Mouse (Mus musculus) ES-E14 (cell line): ENCODE measurements around the gene Thada. TPM values are rescaled to one million over a fixed set of nuclear protein-coding genes. Genes with fewer than 3 reads are reported as not detected.

ENCODE experiments used
- DNase-seq: peaks from one replicate; pipeline ENCODE4 v3.0.0-alpha.2; 2013; ENCODE audit warnings: low read depth, low spot score
- H3K27ac ChIP-seq: 2 replicates; pipeline ENCODE4 v1.5.1; 2012; ENCODE audit warnings: low read depth, mild to moderate bottlenecking, low read length, moderate library complexity, mixed read lengths; ENCODE audit not compliant: poor library complexity, insufficient read depth, severe bottlenecking
- H3K36me3 ChIP-seq: 2 replicates; pipeline ENCODE4 v1.6.1; 2012; ENCODE audit warnings: mild to moderate bottlenecking, low read length, moderate library complexity, mixed read lengths; ENCODE audit not compliant: control insufficient read depth, poor library complexity, insufficient read depth, severe bottlenecking
- H3K4me1 ChIP-seq, 2 experiments: fragments of 150-350 bp in 1 of 2; sonication (generic) in 1 of 2; 2 replicates each; pipeline ENCODE4 v1.6.1; 2012; ENCODE audit warnings: low read length in 2 of 2, mild to moderate bottlenecking in 1 of 2, mixed read lengths in 1 of 2; ENCODE audit not compliant: control insufficient read depth in 2 of 2, insufficient read depth in 2 of 2, poor library complexity in 1 of 2
- H3K4me3 ChIP-seq, 2 experiments: fragments of 150-350 bp in 1 of 2; sonication (generic) in 1 of 2; 2 replicates each; pipeline ENCODE4 v1.5.1; 2012; ENCODE audit warnings: low read length in 2 of 2, low read depth in 1 of 2, mild to moderate bottlenecking in 1 of 2, mixed read lengths in 1 of 2; ENCODE audit not compliant: insufficient read depth in 1 of 2, poor library complexity in 1 of 2, severe bottlenecking in 1 of 2
- H3K9ac ChIP-seq: 2 replicates; pipeline ENCODE4 v1.6.1; 2012; ENCODE audit warnings: low read depth, mild to moderate bottlenecking, low read length, mixed read lengths; ENCODE audit not compliant: poor library complexity, insufficient read depth, severe bottlenecking
- H3K9me3 ChIP-seq: fragments of 150-350 bp; sonication (generic); 2 replicates; pipeline ENCODE4 v1.6.1; 2012; ENCODE audit warnings: low read depth, mild to moderate bottlenecking, low read length; ENCODE audit not compliant: control insufficient read depth, insufficient read depth
- CHD2 ChIP-seq: IDR thresholded peaks from 2 replicates; pipeline ENCODE4 v1.6.1; 2014; ENCODE audit warnings: mild to moderate bottlenecking, low read depth, low read length, inconsistent platforms
- HCFC1 ChIP-seq: IDR thresholded peaks from 2 replicates; pipeline ENCODE4 v1.6.1; 2012; ENCODE audit warnings: low read length, inconsistent platforms, borderline replicate concordance; ENCODE audit not compliant: insufficient read depth
- MAFK ChIP-seq: IDR thresholded peaks from 2 replicates; pipeline ENCODE4 v1.6.1; 2014; ENCODE audit warnings: mild to moderate bottlenecking, low read depth, low read length, inconsistent platforms; ENCODE audit not compliant: insufficient read depth
- ZC3H11A ChIP-seq: IDR thresholded peaks from 2 replicates; pipeline ENCODE4 v1.6.1; 2012; ENCODE audit warnings: low read depth, mild to moderate bottlenecking, inconsistent platforms, low read length, borderline replicate concordance
- ZNF384 ChIP-seq: IDR thresholded peaks from 2 replicates; pipeline ENCODE4 v1.6.1; 2012; ENCODE audit warnings: low read depth, low read length, inconsistent platforms
- in situ Hi-C, 2 experiments: fragments of 600-800 bp; cut with MboI; formaldehyde crosslinking; loops; one replicate each; pipeline ENCODE4 v1.15.1; 2025; ENCODE audit warnings: low sequenced_read_pairs in 2 of 2, inconsistent platforms in 1 of 2; ENCODE audit not compliant: unreplicated experiment in 2 of 2
- total RNA-seq: library from RNA; depleted of rRNA; stranded (reverse); fragments of 300-350 nt; gene quantifications from 2 replicates; pipeline ENCODE4 v1.2.3, GENCODE M21; 2012

Thada gene
- total RNA-seq, 1 experiment: 37.4 TPM

DNA sequence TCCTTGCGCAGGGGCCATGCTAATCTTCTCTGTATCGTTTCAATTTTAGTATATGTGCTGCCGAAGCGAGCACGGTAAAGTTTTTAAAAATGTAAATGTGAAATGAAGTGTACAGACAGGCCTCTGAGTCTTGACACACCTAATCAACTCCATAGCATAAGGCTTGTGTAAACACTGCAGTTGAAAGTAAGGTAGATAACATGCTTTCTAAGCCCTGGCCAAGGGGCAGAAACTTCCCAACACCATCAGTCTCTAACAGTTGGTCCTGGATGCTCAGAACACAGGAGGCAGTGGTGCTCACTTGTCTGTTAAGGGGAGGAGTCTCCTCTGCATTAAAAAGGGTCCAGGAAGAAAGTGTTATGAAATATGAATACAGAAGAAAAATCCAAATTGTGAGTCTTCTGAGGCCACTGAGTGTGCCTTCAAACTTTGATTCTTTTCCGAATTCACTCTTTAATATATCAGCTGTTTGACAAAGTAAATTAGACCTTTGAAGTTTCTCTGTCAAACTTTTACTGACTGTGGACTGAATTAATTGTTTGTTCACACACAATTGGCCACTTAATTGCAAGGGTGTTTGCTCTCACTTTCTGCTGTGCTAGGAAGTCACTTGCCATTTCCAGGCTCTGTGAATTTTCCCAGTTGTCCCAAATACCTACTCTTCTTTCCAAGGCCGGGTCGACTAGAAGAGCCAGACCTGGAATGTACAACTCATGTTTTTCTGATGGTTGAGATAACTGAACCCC, 178.2 kb downstream of the Thada start:
- H3K4me1 ChIP-seq: peaks cover 0 to 2% of the 10 kb centered on the region in 2 experiments; a peak in 1 of 4 replicates
- peaks cover 13% of the 10 kb centered on the region for H3K36me3 ChIP-seq
- no peak overlapping the region for H3K9ac ChIP-seq
- no peaks in the 10 kb centered on the region for H3K9me3 ChIP-seq
- no peak for TF ChIP-seq CHD2
- TF ChIP-seq HCFC1: no peak
- TF ChIP-seq ZNF384: no peak
- no peak for TF ChIP-seq ZC3H11A
- TF ChIP-seq MAFK: no peak
- no peak overlapping the region for H3K27ac ChIP-seq
- DNase-seq: no peak
- no peak overlapping the region for H3K4me3 ChIP-seq
- in situ Hi-C loops: no loop called here

- Histone ChIP-seq H3K4me3 (no peak overlapping the region), H3K4me1 (peaks cover 0 to 2% of the 10 kb centered on the region in 2 experiments; a peak in 1 of 4 replicates), H3K27ac (no peak overlapping the region), H3K9me3 (no peaks in the 10 kb centered on the region), H3K9ac (no peak overlapping the region), H3K36me3 (peaks cover 13% of the 10 kb centered on the region)
- TF ChIP-seq MAFK: no peak
- TF ChIP-seq ZNF384: no peak
- no peak for TF ChIP-seq HCFC1
- TF ChIP-seq ZC3H11A: no peak
- no peak for TF ChIP-seq CHD2
- in situ Hi-C loops: no loop called here
- no peak for DNase-seq
Observed at GRCm38 (mm10) chr17:84286536-84286935, 179.5 kb downstream of the Thada start.

DNA sequence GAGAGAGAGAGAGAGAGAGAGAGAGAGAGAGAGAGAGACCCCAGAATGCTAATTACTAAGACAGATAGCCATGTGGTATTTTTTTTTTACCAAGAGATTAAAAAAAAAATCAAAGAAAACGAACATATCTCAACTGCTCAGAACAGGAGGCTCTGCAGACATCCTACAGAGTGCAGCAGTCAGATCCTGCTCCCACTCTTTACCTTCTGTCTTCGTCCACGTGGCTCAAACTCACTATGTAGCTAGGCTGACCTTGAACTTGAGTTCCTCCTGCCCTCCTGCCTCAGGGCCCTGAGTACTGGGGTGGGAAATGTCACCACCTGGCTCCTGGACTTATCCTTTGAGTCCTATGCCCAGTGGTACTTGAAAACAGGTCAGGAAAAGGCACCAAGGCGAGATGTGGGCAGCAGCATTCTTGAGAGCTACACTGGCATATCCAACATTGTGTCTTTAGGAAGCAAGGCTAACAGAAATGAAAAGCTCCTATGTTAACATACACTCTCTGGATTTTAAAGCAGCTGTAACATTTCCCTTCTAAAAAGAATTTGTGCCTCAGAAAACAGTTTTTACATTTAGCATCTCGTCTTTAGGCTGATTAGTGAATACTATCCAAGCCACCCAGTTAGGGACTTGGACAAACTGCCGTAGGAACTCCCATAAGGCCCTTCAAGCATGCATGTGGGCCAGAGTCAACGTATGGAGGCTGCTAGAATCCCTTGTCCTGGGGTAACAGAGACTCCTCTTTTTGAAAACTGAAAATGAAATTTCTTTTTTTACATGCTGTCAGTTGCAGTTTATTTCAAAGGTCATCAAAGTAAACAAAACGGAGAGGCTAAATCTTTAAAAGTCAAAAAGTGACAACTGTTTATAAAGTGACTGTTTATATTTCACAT, 183.4 kb downstream of the Thada start:
- H3K27ac ChIP-seq: no peak overlapping the region
- peaks cover 0 to 2% of the 10 kb centered on the region in 2 experiments; a peak in 1 of 4 replicates for H3K4me1 ChIP-seq
- H3K36me3 ChIP-seq: peaks cover 9% of the 10 kb centered on the region; the same call in 1 of the 2 replicates
- no peak for DNase-seq
- in situ Hi-C loops: no loop called here
- TF ChIP-seq MAFK: no peak
- TF ChIP-seq HCFC1: no peak
- no peak for TF ChIP-seq ZC3H11A
- TF ChIP-seq ZNF384: no peak
- TF ChIP-seq CHD2: no peak
- no peaks in the 10 kb centered on the region for H3K9me3 ChIP-seq
- H3K9ac ChIP-seq: no peak overlapping the region
- no peak overlapping the region for H3K4me3 ChIP-seq

GRCm38 (mm10) chr17:84279001-84279400, 187.0 kb downstream of the Thada start:
- no peak for TF ChIP-seq ZNF384
- TF ChIP-seq ZC3H11A: no peak
- TF ChIP-seq HCFC1: no peak
- no peak for TF ChIP-seq MAFK
- TF ChIP-seq CHD2: no peak
- H3K4me3 ChIP-seq: no peak overlapping the region
- no peak overlapping the region for H3K9ac ChIP-seq
- DNase-seq: no peak
- in situ Hi-C loops: no loop called here
- H3K9me3 ChIP-seq: no peaks in the 10 kb centered on the region
- peaks cover 4% of the 10 kb centered on the region; the same call in 1 of the 2 replicates for H3K36me3 ChIP-seq
- no peak overlapping the region for H3K27ac ChIP-seq
- peaks cover 0 to 2% of the 10 kb centered on the region in 2 experiments; a peak in 1 of 4 replicates for H3K4me1 ChIP-seq
